Mouse (Mus musculus) right cerebral cortex, postnatal 14 days (tissue): ENCODE measurements around the gene Maged1.
"Not testable (repeated sequence)": the region's sequence is repeated elsewhere in the genome, so short reads cannot be mapped to it uniquely, and the experiment has no call there.

Experiments used
- DNase-seq: peaks from one replicate; pipeline ENCODE4 v3.0.0; 2022

Maged1 gene

DNA sequence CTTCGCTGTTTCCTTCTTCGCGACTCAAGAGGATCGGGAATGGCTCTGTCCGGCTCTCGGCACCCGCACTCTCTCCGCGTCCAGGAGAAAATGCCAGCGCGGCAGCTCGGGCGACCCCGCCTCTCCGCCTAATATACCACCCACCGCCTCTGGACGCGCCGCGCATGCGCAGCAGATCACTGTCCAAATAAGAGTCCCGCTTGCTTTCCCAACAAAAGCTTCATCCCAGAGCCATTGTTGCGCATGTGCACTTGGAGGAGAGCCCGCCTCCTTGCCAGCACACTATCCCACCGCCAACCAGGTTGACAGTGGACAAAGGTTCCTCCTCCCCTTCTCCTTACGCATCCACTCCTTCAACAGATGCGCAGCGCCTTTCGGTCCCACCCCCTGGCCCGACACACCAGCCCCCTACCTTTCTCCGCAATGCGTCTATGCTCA, at the start of gene Maged1:
Gene Maged1 (minus strand): TSS at position 226 of the 438 bp plus-strand sequence.
- peak; percentile 85 for DNase-seq

- no peak for DNase-seq
Observed at GRCm38 (mm10) chrX:94580251-94580650, 38.3 kb upstream of the Maged1 start.

- DNase-seq: no peak
Observed at GRCm38 (mm10) chrX:94564694-94565093, 22.8 kb upstream of the Maged1 start.

DNA sequence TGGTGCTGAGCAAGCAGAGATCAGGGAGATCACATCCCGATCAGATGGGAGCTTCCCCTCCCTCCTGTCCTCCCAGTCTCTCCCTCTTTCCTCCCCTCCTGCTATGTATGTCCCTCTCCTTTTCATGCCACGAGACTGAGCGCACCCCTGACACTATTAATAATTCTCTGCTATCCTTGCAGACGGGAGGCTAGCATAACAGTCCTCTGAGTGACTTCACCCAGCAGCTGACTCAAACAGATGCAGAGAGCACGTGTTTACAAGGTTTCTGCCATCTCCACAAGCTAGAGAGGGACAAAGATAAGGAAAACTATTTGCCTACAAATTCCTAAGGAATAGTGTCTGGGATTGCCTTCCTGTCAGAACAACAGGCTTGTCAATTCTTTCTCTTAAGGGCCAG, 20.4 kb upstream of the Maged1 start:
- DNase-seq: no peak

GRCm38 (mm10) chrX:94548227-94548626, 6.3 kb upstream of the Maged1 start:
- no peak for DNase-seq

- no peak for DNase-seq
Observed at GRCm38 (mm10) chrX:94545941-94546340, 4.0 kb upstream of the Maged1 start.

DNA sequence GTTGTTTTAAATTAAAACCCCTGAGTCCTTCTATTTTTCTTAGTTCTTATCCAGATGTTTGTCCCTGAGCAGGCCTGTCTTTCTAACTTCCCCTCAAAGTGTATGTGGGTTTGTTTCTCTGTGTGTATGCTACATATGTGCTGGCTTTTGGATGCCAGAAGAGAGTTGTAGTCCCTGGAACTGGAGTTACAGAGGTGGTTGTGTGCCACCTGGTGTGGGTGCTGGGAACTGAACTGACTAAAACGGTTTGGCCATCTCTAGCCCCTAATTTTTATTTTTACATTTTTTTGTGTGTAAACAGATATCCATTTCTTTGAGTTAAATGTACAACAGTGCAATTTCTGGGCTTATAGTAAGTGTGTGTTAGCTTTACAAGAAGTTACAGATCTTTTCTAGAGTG, 3.0 kb upstream of the Maged1 start:
- peak; percentile 13 for DNase-seq

DNA sequence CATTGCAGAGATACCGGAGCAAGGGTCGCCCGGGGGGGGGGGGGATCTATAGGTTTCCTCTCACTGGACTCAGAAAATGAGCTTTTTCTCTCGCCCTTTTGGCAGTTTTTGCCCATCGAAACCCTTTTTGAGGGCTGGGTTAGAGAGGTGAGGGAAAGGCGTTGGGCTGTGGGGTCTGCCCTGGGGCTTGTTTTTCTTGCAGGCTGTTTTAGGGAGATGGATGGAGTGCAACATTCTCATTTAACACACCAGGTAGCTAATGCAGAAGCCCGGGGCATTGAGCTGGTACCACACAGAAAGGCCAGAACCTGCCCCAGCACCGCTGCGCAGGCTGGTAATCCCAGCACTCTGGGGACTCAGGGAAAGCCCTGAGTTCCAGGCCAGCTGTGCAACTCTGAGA, 593 bp upstream of the Maged1 start:
- peak; percentile 4 for DNase-seq

- peak; percentile 17 for DNase-seq
Observed at GRCm38 (mm10) chrX:94541206-94541605, 737 bp downstream of the Maged1 start.

DNA sequence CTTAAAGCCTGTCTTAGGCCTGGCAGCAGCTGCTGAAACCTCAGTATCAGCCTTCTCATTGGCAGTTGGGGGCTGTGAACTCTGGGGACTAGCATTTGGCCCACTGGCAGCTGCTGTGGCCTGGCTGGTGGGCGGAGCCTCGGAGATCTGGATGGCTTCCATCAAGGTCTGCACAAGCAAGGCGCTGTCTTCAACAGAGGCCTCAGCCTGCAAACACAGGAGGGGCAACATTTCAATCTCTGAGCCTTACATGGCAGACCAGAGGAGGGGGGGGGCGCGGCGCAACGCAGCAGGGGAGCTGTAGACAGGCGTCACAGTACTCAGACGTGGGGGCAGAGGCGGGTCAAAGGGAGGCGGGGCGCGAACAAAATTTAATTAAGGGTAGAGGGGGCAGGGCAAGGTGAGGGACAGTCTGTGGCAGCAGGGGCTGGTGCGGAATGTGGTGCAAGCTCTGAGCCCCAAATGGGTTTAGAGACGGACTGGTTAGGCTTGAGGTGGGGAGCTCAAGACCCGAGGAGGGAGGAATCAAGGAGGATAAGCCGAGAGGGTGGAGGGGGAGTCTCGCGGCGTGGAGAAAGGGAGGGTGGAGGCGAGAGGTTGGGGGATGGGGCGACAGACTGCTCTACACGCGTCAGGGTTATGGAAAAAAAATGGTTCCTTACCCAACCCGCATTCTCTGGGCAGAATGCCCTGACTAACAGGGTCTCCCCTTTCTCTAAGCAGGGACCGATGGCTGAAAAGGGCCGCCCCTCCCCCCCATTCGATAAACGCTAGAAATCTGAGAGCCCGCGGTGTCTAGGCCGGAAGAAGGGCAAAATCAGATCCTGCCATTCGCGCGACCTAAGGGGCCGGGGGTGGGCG, 1.4 kb downstream of the Maged1 start:
- peak; percentile 66 for DNase-seq

GRCm38 (mm10) chrX:94534346-94534745, 7.6 kb downstream of the Maged1 start:
- DNase-seq: no peak

GRCm38 (mm10) chrX:94530301-94530700, 11.6 kb downstream of the Maged1 start:
- no peak for DNase-seq

GRCm38 (mm10) chrX:94522166-94522565, 19.8 kb downstream of the Maged1 start:
- DNase-seq: no peak

- no peak for DNase-seq
Observed at GRCm38 (mm10) chrX:94508442-94508819, 33.5 kb downstream of the Maged1 start.

DNA sequence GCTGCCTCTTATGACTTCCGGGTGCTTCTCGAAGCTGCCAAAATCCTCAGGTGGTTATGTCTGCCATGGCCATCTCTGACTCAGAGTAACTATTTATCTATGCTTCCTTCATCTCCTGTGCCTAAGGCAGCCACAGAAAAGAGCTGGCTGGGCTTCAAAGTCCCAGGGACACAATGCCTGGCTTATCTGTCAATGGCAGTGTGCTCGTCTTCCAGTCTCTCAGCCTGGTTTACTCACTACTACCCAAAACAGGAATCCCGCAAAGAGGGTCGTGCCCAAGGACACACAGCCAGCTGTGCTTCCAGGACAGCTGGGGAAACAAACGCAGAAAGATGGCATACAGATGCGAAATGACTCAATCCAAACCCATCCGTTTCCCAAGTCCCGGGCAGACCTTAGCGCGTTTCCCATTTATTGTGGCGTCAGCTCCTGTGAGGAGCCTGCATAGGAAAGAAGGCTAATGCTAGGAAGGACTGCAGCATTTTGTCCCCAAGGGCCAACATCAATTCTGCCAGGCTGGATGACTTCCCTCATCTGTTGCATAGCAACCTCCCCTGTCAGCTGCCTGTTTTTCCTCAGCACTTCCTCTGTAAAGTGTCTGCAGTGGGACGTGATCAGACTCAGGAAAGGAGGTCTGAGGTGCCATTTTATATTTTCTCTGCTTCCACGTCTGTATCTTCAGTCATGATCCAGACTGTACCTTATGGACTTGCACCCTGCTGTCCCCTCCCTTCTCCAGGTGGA, 34.1 kb downstream of the Maged1 start:
- not testable (repeated sequence) for DNase-seq

DNA sequence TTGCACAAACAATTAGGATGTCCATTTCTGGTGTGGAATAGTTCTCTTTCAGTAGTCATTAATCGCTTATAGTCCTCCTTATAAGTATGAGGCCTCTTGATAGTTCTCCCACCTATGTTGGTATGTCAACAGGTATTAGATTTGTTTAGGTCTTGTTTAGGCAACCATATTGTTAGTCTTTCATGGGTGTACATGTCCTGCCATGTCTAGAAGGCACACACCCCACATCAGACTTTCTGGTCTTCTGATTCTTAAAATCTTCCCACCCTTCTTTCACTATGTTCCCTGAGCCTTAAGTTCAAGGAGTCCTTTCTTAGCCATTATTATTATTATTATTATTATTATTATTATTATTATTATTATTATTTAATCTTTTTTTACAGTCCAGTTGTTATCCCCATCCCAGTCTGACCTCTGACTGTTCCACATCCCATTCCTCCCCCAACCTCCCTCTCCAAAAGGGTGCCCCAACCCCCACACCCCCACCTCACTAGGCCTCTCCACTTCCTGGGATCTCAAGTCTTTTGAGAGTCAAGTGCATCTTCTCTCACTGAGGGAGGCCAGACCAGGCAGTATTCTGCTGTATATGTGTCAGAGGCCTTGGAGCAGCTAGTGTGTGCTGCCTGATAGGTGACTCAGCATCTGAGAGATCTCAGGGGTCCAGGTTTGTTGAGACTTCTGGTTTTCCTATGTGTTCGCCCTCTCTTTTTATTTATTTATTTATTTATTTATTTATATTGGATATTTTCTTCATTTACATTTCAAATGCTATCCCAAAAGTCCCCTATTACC, 55.7 kb downstream of the Maged1 start:
- no peak for DNase-seq
